Mouse (Mus musculus): ENCODE results near the gene Gm2431.

DNA sequence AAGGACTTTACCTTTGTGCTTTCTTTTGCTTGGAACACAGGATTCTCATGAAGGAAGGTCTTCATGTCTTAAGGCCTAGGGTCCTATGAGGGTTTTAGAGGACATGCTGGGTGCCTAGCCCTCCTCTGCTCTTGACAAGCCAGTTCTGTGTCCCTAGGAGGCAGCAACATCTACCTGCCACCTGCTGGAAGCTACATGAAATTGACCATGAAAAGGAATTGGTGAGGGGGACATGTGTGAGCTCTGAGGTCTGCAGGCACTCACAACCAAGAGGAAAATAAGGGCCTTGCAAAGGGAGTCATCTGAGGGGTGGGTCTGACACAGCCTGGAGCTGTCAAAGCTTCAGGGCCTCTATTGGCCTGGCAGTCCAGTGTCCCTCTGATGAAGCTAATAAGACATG lies 37.3 kb upstream of the Gm2431 start:
- TF ChIP-seq MAFK (IDR thresholded peaks at IDR 0.05; ENCODE audit: insufficient read depth, low read depth, low read length) (no peak), ZNF384 (IDR thresholded peaks at IDR 0.05; ENCODE audit: low read depth, low read length) (no peak), CHD2 (IDR thresholded peaks at IDR 0.05; ENCODE audit: low read depth, low read length) (no peak), ZC3H11A (IDR thresholded peaks at IDR 0.05; ENCODE audit: borderline replicate concordance, low read depth, low read length) (no peak)

Measured in ES-E14 (cell line).